Comparison of ENCODE assay signal across 8 mouse cellular contexts in genomic region chr10:40141864-40142523, GRCm38 (mm10). TPM values are rescaled to one million over a fixed set of nuclear protein-coding genes. Genes with fewer than 3 reads are reported as not detected.
DNase-seq lines count a peak whose midpoint lies in the region; ATAC-seq and TF ChIP-seq lines count a peak whose summit lies in the region.

Gene Slc16a10 (minus strand): TSS chr10:40142258.

- peak; percentile 94 to 96 for DNase-seq in CD8-positive naive resting alpha-beta T cell, adult 2 months (ENCODE audit: low read depth in 2 of 2, low spot score in 2 of 2)
- peak; percentile 98 for DNase-seq in c-Kit-positive CD71-negative TER-119-negative erythroid progenitor cells, embryonic 14.5 days (ENCODE audit: low read depth)
- peak; percentile 92 for DNase-seq in forebrain, embryonic 10.5 days (ENCODE audit: extremely low spot score, low spot score)
- peak; percentile 95 for DNase-seq in kidney, postnatal 10 days
- peak; percentile 93 for DNase-seq in liver, embryonic 11.5 days (ENCODE audit: low spot score)
- peak; percentile 99 for DNase-seq in spleen, postnatal 4 days (ENCODE audit: low spot score in 2 of 2)

- peaks cover 41% of the 10 kb centered on the region for H3K27me3 ChIP-seq in forebrain, embryonic 10.5 days (ENCODE audit: poor library complexity, severe bottlenecking)
- H3K27me3 ChIP-seq in heart, embryonic 14.5 days (ENCODE audit: control insufficient read depth, insufficient read depth, low read length): no peaks in the 10 kb centered on the region
- no peaks in the 10 kb centered on the region for H3K27me3 ChIP-seq in liver, embryonic 11.5 days (replicated peaks; ENCODE audit: control insufficient read depth, insufficient read depth, low read length)
- H3K27me3 ChIP-seq in myocyte (ENCODE audit: control insufficient read depth, insufficient read depth, insufficient read length): no peaks in the 10 kb centered on the region

- ATAC-seq in heart, embryonic 14.5 days (ENCODE audit: insufficient number of reproducible peaks, insufficient read depth, low FRiP score, low read depth): peak; percentile 95
- ATAC-seq in liver, embryonic 11.5 days (replicated peaks; ENCODE audit: low FRiP score): peak; percentile 96

- H3K4me1 ChIP-seq in forebrain, embryonic 10.5 days: peaks cover 14% of the 10 kb centered on the region
- H3K4me1 ChIP-seq in heart, embryonic 14.5 days (ENCODE audit: control insufficient read depth in 2 of 2, insufficient read depth in 2 of 2, low read length in 2 of 2): peaks cover 2 to 9% of the 10 kb centered on the region in 2 experiments; a peak in 3 of 4 replicates
- peaks cover 22% of the 10 kb centered on the region for H3K4me1 ChIP-seq in liver, embryonic 11.5 days (replicated peaks; ENCODE audit: control insufficient read depth, insufficient read depth, low read length)

- H3K4me3 ChIP-seq in forebrain, embryonic 10.5 days: peak within 1 kb of the TSS; percentile 68
- peak within 1 kb of the TSS; percentile 79 to 80 for H3K4me3 ChIP-seq in heart, embryonic 14.5 days (ENCODE audit: control insufficient read depth in 1 of 2, insufficient read depth in 1 of 2, low read depth in 1 of 2, low read length in 2 of 2)
- H3K4me3 ChIP-seq in liver, embryonic 11.5 days (ENCODE audit: low read depth, low read length): peak within 1 kb of the TSS; percentile 90
- peak within 1 kb of the TSS; percentile 30 for H3K4me3 ChIP-seq in myocyte

- TF ChIP-seq POLR2A in myocyte (IDR thresholded peaks at IDR 0.05; ENCODE audit: insufficient read length, low read depth): peak; percentile 85

- WGBS in forebrain, embryonic 10.5 days: under 1% methylated on average over 76 of the region's 76 CpGs
- WGBS in heart, embryonic 14.5 days: under 1% methylated on average over 66 of the region's 76 CpGs
- WGBS in liver, embryonic 11.5 days: under 1% methylated on average over 58 of the region's 76 CpGs

- H3K4me2 ChIP-seq in heart, embryonic 14.5 days (ENCODE audit: low read length): peak within 1 kb of the TSS; percentile 87
- peak within 1 kb of the TSS; percentile 89 for H3K4me2 ChIP-seq in liver, embryonic 11.5 days
- H3K4me2 ChIP-seq in myocyte (ENCODE audit: low read depth): peak within 1 kb of the TSS; percentile 89

- H3K27ac ChIP-seq in forebrain, embryonic 10.5 days: peak within 1 kb of the TSS; percentile 86
- peak within 1 kb of the TSS; percentile 82 to 84 for H3K27ac ChIP-seq in heart, embryonic 14.5 days (replicated peaks in 1 of 2; ENCODE audit: control insufficient read depth in 1 of 2, insufficient read depth in 1 of 2, low read depth in 2 of 2, low read length in 2 of 2)
- peak within 1 kb of the TSS; percentile 90 for H3K27ac ChIP-seq in liver, embryonic 11.5 days (ENCODE audit: low read depth, low read length)

- peak within 1 kb of the TSS; percentile 87 for H3K9ac ChIP-seq in heart, embryonic 14.5 days (ENCODE audit: low read length)
- H3K9ac ChIP-seq in liver, embryonic 11.5 days (ENCODE audit: low read depth, low read length): peak within 1 kb of the TSS; percentile 93

- H3K9me3 ChIP-seq in forebrain, embryonic 10.5 days: no peaks in the 10 kb centered on the region
- no peaks in the 10 kb centered on the region for H3K9me3 ChIP-seq in heart, embryonic 14.5 days (ENCODE audit: control insufficient read depth, low read length)
- no peaks in the 10 kb centered on the region for H3K9me3 ChIP-seq in liver, embryonic 11.5 days (ENCODE audit: control insufficient read depth, low read length)

- no peaks in the 10 kb centered on the region for H3K79me2 ChIP-seq in myocyte (ENCODE audit: control insufficient read depth, insufficient read depth)

- no peaks in the 10 kb centered on the region for H3K36me3 ChIP-seq in forebrain, embryonic 10.5 days (replicated peaks)
- H3K36me3 ChIP-seq in heart, embryonic 14.5 days (ENCODE audit: control insufficient read depth, insufficient read depth, low read length): no peaks in the 10 kb centered on the region
- no peaks in the 10 kb centered on the region; the same call in 1 of the 2 replicates for H3K36me3 ChIP-seq in liver, embryonic 11.5 days (ENCODE audit: control insufficient read depth, insufficient read depth, low read length)
- no peaks in the 10 kb centered on the region for H3K36me3 ChIP-seq in myocyte (ENCODE audit: control insufficient read depth, insufficient read depth)

- peak within 1 kb of the TSS; percentile 13 for H3ac ChIP-seq in myocyte (ENCODE audit: control insufficient read depth, insufficient read length)

TF ChIP-seq in myocyte, 11 proteins besides CTCF, POLR2A, EP300 and RAD21:
- no peak for TF ChIP-seq TCF12 (IDR thresholded peaks at IDR 0.05; ENCODE audit: insufficient read depth, poor library complexity, severe bottlenecking)
- TF ChIP-seq MYOG (IDR thresholded peaks at IDR 0.05; ENCODE audit: control insufficient read depth in 1 of 3, insufficient read depth in 1 of 3, insufficient read length in 2 of 3, low read depth in 2 of 3): no peak
- TF ChIP-seq TCF3 (IDR thresholded peaks at IDR 0.05; ENCODE audit: insufficient read length, low read depth): no peak
- TF ChIP-seq E2F4 (IDR thresholded peaks at IDR 0.05; ENCODE audit: insufficient read depth): peak; percentile 60
- TF ChIP-seq REST (IDR thresholded peaks at IDR 0.05; ENCODE audit: insufficient read depth, insufficient read length): no peak
- peak; percentile 80 for TF ChIP-seq POLR2AphosphoS2 (IDR thresholded peaks at IDR 0.05; ENCODE audit: insufficient read length, low read depth)
- peak in 1 of 3 experiments; percentile 3 for TF ChIP-seq MYOD1 (IDR thresholded peaks at IDR 0.05; ENCODE audit: control insufficient read depth in 1 of 3, insufficient read length in 2 of 3, low read depth in 2 of 3)
- no peak for TF ChIP-seq MAX (IDR thresholded peaks at IDR 0.05; ENCODE audit: low read depth)

RNA-seq across cellular contexts. Expression of gene Slc16a10, which starts in this region (rescaled TPM):
- polyA plus RNA-seq in forebrain, embryonic 10.5 days (2016; fragmentation: Nextera tagmentation; extraction: Ambion mirVana): 5.9 and 6.3 TPM in 2 replicates
- 17.9 and 21.9 TPM in 2 replicates for polyA plus RNA-seq in heart, embryonic 14.5 days (2014; fragmentation: Nextera tagmentation; extraction: Ambion mirVana)
- polyA plus RNA-seq in liver, embryonic 11.5 days (2014; fragmentation: Nextera tagmentation; extraction: Ambion mirVana): 46.9 and 49.2 TPM in 2 replicates
- 3.5 TPM for polyA plus RNA-seq in myocyte (2012; fragmentation: generic; extraction: Trizol)

Comparison
In these comparisons a context has a peak if more than half of its experiments do, and no peak if none do; other contexts are left out.
1. Peak in every context shown above with its lines: DNase-seq, ATAC-seq, H3K4me3 ChIP-seq and H3K27ac ChIP-seq.
2. H3K4me3 ChIP-seq: peak in every context shown above with its lines; median percentile 90 in liver, embryonic 11.5 days; 80 in heart, embryonic 14.5 days; 68 in forebrain, embryonic 10.5 days; 30 in myocyte.